Mouse (Mus musculus): ENCODE results near the gene H3f3a.

DNA sequence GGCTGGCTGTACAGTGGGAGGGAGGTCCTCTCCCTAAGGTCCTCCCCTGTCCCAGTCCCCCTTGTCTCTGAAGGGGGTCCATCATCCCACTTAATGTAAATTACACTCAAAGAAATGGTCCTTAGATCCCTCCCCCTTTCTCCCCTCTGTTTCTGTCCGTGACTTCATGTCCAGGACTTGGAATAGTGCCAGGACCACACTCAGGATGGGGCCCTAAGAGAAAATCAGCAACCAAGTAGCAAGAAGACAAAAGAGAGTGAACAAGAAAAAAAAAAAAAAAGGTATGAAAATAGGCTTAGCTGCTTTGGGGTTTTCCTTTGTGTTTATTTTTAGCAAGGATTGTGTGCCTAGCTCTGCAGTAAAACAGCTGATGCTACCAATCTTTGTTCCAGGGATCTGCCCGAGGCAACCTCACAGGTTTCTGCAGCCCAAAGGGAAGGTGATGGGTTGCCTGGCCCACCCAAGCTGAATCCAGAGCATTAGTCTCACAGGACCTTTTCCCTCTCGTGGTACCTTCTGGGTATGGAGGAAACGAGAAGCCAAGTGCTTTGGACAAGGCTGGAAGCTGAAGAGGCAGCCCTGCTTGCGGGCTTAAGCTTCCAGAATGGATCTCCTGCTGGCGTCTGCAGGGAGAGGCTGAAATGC lies 37.8 kb downstream of the H3f3a start:
- no peak for TF ChIP-seq CTCF (IDR thresholded peaks at IDR 0.05; ENCODE audit: low read depth)
- TF ChIP-seq EP300 (IDR thresholded peaks at IDR 0.05; ENCODE audit: low read depth) = no peak
